Mouse (Mus musculus): Measurements from ENCODE around the gene Zkscan1.

The Zkscan1 gene

GRCm38 (mm10) chr5:138117199-138118015, 32.5 kb downstream of the Zkscan1 start:
- no peak for DNase-seq (ENCODE audit: low spot score in 2 of 2)

- DNase-seq (ENCODE audit: low spot score in 2 of 2): no peak
Observed at GRCm38 (mm10) chr5:138118041-138118440, 33.2 kb downstream of the Zkscan1 start.

GRCm38 (mm10) chr5:138132425-138133064, 47.7 kb downstream of the Zkscan1 start:
- DNase-seq (ENCODE audit: low spot score in 2 of 2): no peak

GRCm38 (mm10) chr5:138137257-138137656, 52.4 kb downstream of the Zkscan1 start:
- no peak for DNase-seq (ENCODE audit: low spot score in 2 of 2)

- peak in 1 of 2 experiments; percentile 19 for DNase-seq (ENCODE audit: low spot score in 2 of 2)
Observed at GRCm38 (mm10) chr5:138137935-138138549, 53.2 kb downstream of the Zkscan1 start.

- no peak for DNase-seq (ENCODE audit: low spot score in 2 of 2)
Observed at GRCm38 (mm10) chr5:138138585-138138984, 53.7 kb downstream of the Zkscan1 start.

- DNase-seq (ENCODE audit: low spot score in 2 of 2): no peak
Observed at GRCm38 (mm10) chr5:138154390-138154789, 69.5 kb downstream of the Zkscan1 start.

GRCm38 (mm10) chr5:138155443-138155976, 70.6 kb downstream of the Zkscan1 start, which contains the start of gene Zfp113:
Zfp113 (minus strand) TSS chr5:138155744.
- DNase-seq (ENCODE audit: low spot score in 2 of 2): peak; percentile 86 to 91
